Mouse (Mus musculus) hindbrain, embryonic 11.5 days (tissue): ENCODE data around the gene Samd4. TPM values are rescaled to one million over a fixed set of nuclear protein-coding genes. Genes with fewer than 3 reads are reported as not detected.

Source experiments
- ATAC-seq: fragments of 200-750 bp; cut with Nextera tagmentation; 2 replicates; pipeline ENCODE4 v1.8.0; 2017; ENCODE audit warnings: mild to moderate bottlenecking, moderate TSS enrichment, moderate library complexity; ENCODE audit not compliant: low FRiP score
- DNase-seq: peaks from one replicate; pipeline ENCODE4 v3.0.0-alpha.2; 2015; ENCODE audit warnings: low spot score
- H3K27ac ChIP-seq: fragments of 300-500 bp; sonication (generic); 2 replicates; pipeline ENCODE4 v1.5.1; 2014; ENCODE audit warnings: mild to moderate bottlenecking, low read depth, low read length
- H3K27me3 ChIP-seq: fragments of 300-500 bp; sonication (generic); 2 replicates; pipeline ENCODE4 v1.6.1; 2014; ENCODE audit warnings: mild to moderate bottlenecking, low read length, moderate library complexity, mixed read lengths; ENCODE audit not compliant: control insufficient read depth, insufficient read depth
- H3K36me3 ChIP-seq: fragments of 300-500 bp; sonication (generic); 2 replicates; pipeline ENCODE4 v1.6.1; 2014; ENCODE audit warnings: mild to moderate bottlenecking, low read length, moderate library complexity, mixed read lengths; ENCODE audit not compliant: control insufficient read depth, insufficient read depth
- H3K4me1 ChIP-seq: fragments of 300-500 bp; sonication (generic); replicated peaks from 2 replicates; pipeline ENCODE4 v1.6.1; 2014; ENCODE audit warnings: low read length, mixed read lengths; ENCODE audit not compliant: control insufficient read depth, insufficient read depth
- H3K4me2 ChIP-seq: fragments of 300-500 bp; sonication (generic); replicated peaks from 2 replicates; pipeline ENCODE4 v1.6.1; 2014; ENCODE audit warnings: mild to moderate bottlenecking, low read depth, low read length
- H3K4me3 ChIP-seq: fragments of 300-500 bp; sonication (generic); 2 replicates; pipeline ENCODE4 v1.5.1; 2014; ENCODE audit warnings: low read depth, low read length
- H3K9ac ChIP-seq: fragments of 300-500 bp; sonication (generic); 2 replicates; pipeline ENCODE4 v1.6.1; 2014; ENCODE audit warnings: low read depth, low read length
- H3K9me3 ChIP-seq: fragments of 300-500 bp; sonication (generic); 2 replicates; pipeline ENCODE4 v1.6.1; 2016; ENCODE audit warnings: low read length; ENCODE audit not compliant: control insufficient read depth
- WGBS: fragments of 180-500 bp; shearing (Covaris S2); extraction: QIAGEN DNeasy Blood & Tissue Kit; methylation state at CpG from one replicate; pipeline ENCODE4 v1.1.7; 2014; 5-methylcytosine and 5-hydroxymethylcytosine counted together
- polyA plus RNA-seq: library from polyadenylated mRNA; unstranded; fragments of >200 nt; fragmentation: Nextera tagmentation; extraction: Ambion mirVana; gene quantifications from 2 replicates; pipeline ENCODE4 v1.2.1, GENCODE M21; 2014

Gene Samd4
- polyA plus RNA-seq, 1 experiment from 2014 or later = 4.7 TPM

GRCm38 (mm10) chr14:46971802-46972201, 89.1 kb downstream of the Samd4 start:
- Histone ChIP-seq H3K27me3 (no peaks in the 10 kb centered on the region), H3K9me3 (no peaks in the 10 kb centered on the region), H3K27ac (no peak overlapping the region), H3K4me3 (no peak overlapping the region), H3K36me3 (no peaks in the 10 kb centered on the region), H3K9ac (no peak overlapping the region), H3K4me1 (no peaks in the 10 kb centered on the region), H3K4me2 (no peak overlapping the region)
- no peak for ATAC-seq
- WGBS = 91% methylated on average over 2 of the region's 2 CpGs
- DNase-seq = no peak

DNA sequence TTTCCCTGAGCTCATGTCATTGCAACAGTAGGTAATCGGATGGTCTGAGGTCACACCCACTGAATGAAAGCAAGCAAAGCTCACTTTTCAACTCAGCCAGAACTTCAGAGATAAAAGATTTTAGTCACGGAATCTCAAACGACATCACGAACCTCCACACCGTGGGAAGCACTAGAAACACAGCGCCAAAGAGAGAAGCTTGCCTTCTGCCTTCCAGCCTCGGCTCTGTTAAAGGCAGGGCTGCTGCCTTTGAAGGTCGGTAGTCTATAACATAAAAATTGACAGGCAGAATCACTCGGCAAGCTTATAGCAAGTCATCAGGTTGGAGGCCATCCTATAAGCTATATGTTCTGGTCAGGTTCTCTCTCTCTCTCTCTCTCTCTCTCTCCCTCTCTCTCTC, 92.2 kb downstream of the Samd4 start:
- WGBS = 75% methylated on average over 9 of the region's 9 CpGs
- Histone ChIP-seq H3K4me3 (no peak overlapping the region), H3K27me3 (no peaks in the 10 kb centered on the region), H3K9me3 (no peaks in the 10 kb centered on the region), H3K4me2 (no peak overlapping the region), H3K9ac (no peak overlapping the region), H3K36me3 (no peaks in the 10 kb centered on the region), H3K27ac (no peak overlapping the region), H3K4me1 (no peaks in the 10 kb centered on the region)
- DNase-seq (no peak), ATAC-seq (no peak)

DNA sequence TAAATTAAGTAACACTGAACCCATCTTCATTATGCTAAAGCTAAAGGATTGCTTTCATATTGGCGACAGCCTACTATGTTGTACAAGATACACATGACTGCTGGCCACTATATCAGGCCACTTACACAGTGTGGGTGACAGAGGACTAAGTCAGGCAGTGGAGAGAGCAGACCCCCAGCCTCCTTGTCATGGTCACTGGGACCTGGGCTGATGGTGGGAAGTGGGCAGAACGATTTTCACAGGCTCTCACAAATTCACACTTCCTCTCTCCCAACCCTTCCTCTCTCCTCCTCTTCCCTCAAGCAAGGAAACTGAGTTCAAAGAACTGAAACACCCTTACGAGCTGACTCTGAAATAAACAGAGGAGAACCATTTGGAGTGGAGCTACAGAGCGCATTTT, 93.3 kb downstream of the Samd4 start:
- H3K4me1 ChIP-seq = no peaks in the 10 kb centered on the region
- H3K4me2 ChIP-seq = no peak overlapping the region
- no peaks in the 10 kb centered on the region for H3K36me3 ChIP-seq
- H3K9me3 ChIP-seq = no peaks in the 10 kb centered on the region
- H3K27ac ChIP-seq = no peak overlapping the region
- 84% methylated on average over 4 of the region's 4 CpGs for WGBS
- no peak for DNase-seq
- no peak overlapping the region for H3K9ac ChIP-seq
- no peak overlapping the region for H3K4me3 ChIP-seq
- no peaks in the 10 kb centered on the region for H3K27me3 ChIP-seq
- no peak for ATAC-seq

DNA sequence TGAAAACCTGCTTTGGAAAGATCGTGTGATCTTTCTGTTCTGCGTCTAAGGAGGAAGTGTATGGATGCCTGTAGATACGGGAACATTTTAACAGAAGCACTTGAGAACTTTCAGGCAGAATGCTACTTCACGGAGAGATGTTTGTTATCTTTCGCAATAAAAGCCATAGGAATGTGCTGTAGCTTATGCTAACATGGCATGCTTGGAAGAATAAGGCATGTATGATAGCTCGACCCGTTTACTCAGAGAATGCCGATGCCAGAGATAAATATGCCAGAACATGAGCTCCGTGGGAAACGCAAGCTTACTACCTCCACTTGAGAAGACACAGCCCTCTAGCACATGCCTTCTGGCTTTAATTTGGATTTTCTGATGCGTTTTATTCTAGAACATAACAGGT, 94.1 kb downstream of the Samd4 start:
- H3K9ac ChIP-seq = no peak overlapping the region
- H3K9me3 ChIP-seq = no peaks in the 10 kb centered on the region
- WGBS = 90% methylated on average over 11 of the region's 11 CpGs
- H3K4me2 ChIP-seq = no peak overlapping the region
- H3K27me3 ChIP-seq = no peaks in the 10 kb centered on the region
- H3K4me1 ChIP-seq = no peaks in the 10 kb centered on the region
- DNase-seq (no peak), ATAC-seq (no peak)
- H3K36me3 ChIP-seq = no peaks in the 10 kb centered on the region
- H3K4me3 ChIP-seq = no peak overlapping the region
- H3K27ac ChIP-seq = no peak overlapping the region

GRCm38 (mm10) chr14:46977660-46978059, 95.0 kb downstream of the Samd4 start:
- ATAC-seq (no peak), DNase-seq (no peak)
- no peaks in the 10 kb centered on the region for H3K4me1 ChIP-seq
- no peak overlapping the region for H3K9ac ChIP-seq
- H3K36me3 ChIP-seq = no peaks in the 10 kb centered on the region
- no peak overlapping the region for H3K4me2 ChIP-seq
- H3K9me3 ChIP-seq = no peaks in the 10 kb centered on the region
- WGBS = 67% methylated on average over 10 of the region's 10 CpGs
- H3K4me3 ChIP-seq = no peak overlapping the region
- no peaks in the 10 kb centered on the region for H3K27me3 ChIP-seq
- H3K27ac ChIP-seq = no peak overlapping the region

DNA sequence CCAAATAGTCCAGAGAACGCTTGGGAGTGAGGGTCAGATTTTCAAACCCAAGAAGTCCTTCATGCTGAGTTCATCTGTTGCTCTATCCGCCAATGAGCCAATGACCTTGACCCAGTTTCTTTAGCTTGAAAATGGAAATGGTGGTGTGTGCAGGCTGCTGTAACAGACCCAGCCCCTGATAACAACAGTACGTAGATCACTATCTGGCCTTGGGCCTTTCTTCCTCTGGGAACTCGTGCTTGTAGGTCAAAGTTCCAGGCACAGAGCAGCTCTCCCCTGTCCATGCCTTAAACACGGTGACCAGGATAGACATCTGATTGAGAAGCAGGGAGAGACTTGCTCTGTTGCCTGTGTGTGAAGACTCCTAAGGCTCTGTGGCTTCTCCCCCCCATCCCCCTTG, 96.5 kb downstream of the Samd4 start:
- no peak for DNase-seq
- 84% methylated on average over 5 of the region's 5 CpGs for WGBS
- Histone ChIP-seq H3K27me3 (no peaks in the 10 kb centered on the region), H3K4me1 (no peaks in the 10 kb centered on the region), H3K9me3 (no peaks in the 10 kb centered on the region), H3K36me3 (no peaks in the 10 kb centered on the region), H3K4me3 (no peak overlapping the region), H3K4me2 (no peak overlapping the region), H3K9ac (no peak overlapping the region), H3K27ac (no peak overlapping the region)
- no peak for ATAC-seq

DNA sequence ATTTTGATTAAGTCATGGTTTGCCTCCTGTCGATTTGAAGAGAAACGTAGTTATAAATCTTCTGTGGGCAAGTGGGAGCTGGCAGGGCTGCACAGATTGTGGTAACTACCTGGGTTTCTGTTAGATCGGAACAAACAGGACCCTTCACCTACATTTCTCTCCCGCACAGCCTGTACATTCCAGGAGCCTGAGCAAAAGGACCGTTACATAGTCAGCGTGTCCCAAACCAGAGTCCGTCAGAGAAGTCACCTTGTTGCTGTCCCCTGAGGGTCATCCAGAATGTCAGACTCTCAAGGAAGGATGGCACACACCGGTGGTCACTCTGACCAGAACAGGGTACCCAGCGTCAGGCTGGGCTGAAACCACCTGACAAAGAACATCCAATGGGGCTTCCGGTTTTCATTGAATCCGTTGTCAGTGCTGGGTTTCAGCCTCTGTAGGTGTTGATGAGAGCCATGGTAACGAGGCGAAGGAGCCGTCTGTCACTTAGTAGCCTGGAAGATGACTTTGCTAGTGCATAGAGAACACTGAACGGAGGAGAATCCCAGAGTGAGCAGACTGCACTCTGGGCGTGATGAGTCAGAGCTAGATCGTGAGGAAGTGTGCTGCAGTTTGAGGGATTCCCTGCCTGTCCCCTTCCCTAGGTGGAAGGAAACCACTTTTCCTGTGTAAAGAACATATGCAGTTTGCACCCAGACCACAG, 98.2 kb downstream of the Samd4 start:
- Histone ChIP-seq H3K27me3 (no peaks in the 10 kb centered on the region), H3K4me1 (no peaks in the 10 kb centered on the region), H3K9me3 (no peaks in the 10 kb centered on the region), H3K4me2 (no peak overlapping the region), H3K36me3 (no peaks in the 10 kb centered on the region), H3K4me3 (no peak overlapping the region), H3K27ac (no peak overlapping the region), H3K9ac (no peak overlapping the region)
- no peak for DNase-seq
- WGBS = 82% methylated on average over 17 of the region's 17 CpGs
- no peak for ATAC-seq

DNA sequence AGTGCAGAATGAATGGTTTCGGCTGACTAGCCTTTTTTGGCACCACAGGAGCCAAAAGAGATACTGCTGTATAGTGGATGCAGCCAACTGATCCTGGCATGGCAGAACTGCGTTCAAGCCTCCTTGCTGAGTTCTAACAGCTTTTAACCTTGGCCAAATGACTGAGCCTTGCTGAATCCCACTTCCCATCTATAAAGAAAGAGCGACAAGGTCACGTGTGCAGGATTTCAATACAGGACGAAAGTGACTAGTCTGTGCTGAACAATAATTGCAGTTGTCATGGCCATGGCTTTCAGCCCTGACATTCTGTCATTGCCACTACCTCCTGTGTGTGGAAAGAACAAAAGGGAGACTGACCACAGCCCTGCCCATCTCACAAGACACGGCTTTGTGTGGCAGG, 99.5 kb downstream of the Samd4 start:
- 73% methylated on average over 6 of the region's 6 CpGs for WGBS
- Histone ChIP-seq H3K27ac (no peak overlapping the region), H3K9me3 (no peaks in the 10 kb centered on the region), H3K27me3 (no peaks in the 10 kb centered on the region), H3K4me3 (no peak overlapping the region), H3K4me2 (no peak overlapping the region), H3K4me1 (no peaks in the 10 kb centered on the region), H3K36me3 (no peaks in the 10 kb centered on the region), H3K9ac (no peak overlapping the region)
- ATAC-seq (no peak), DNase-seq (no peak)

- no peaks in the 10 kb centered on the region for H3K36me3 ChIP-seq
- H3K27ac ChIP-seq = no peak overlapping the region
- ATAC-seq (no peak), DNase-seq (no peak)
- H3K4me1 ChIP-seq = no peaks in the 10 kb centered on the region
- H3K4me2 ChIP-seq = no peak overlapping the region
- H3K27me3 ChIP-seq = no peaks in the 10 kb centered on the region
- H3K9ac ChIP-seq = no peak overlapping the region
- H3K9me3 ChIP-seq = no peaks in the 10 kb centered on the region
- H3K4me3 ChIP-seq = no peak overlapping the region
- 56% methylated on average over 8 of the region's 8 CpGs for WGBS
These were observed 102.0 kb downstream of the Samd4 start for GRCm38 (mm10) chr14:46984542-46985125.
